Mouse (Mus musculus) cerebellum, adult 9-11 months (tissue): ENCODE results near the gene Prkca.

ENCODE experiments used
- DNase-seq: peaks from one replicate; pipeline ENCODE4 v3.0.0; 2022

The Prkca gene

DNA sequence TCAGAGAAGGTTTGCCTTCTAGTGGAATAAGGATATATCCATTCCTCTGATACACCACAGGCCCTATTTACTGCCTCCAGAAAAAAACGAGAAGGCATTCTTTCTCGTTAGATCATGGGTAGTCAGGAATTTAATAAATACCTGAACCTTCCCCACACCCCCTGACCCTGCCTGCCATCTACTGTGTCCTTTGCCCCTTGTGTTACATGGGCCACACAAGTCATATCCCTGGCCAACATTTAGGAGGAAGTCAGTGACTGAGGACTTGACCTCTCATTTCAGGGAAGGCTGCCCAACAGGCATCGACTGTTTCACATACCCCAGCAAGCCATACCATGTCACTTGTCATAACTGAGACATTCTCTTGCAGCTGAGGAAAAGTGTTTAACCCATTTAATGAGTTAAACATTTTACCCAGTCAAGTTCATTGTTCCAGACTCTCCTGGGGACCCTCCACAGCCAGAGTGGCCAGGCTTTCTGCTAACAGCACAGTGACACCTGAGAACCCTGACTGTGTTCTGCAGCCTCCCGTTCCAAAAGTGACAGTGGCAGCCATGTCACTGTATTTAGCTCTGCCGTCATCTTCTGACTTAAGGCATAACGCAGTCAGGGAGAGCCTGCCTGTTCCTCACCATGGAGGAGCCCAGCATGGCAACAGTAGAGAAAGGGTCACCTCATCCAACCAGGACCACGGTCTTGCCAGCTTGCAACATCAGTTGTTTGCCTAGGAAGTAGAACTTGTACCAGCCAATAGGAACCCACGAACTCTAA is 114.4 kb downstream of the Prkca start:
- no peak for DNase-seq

DNA sequence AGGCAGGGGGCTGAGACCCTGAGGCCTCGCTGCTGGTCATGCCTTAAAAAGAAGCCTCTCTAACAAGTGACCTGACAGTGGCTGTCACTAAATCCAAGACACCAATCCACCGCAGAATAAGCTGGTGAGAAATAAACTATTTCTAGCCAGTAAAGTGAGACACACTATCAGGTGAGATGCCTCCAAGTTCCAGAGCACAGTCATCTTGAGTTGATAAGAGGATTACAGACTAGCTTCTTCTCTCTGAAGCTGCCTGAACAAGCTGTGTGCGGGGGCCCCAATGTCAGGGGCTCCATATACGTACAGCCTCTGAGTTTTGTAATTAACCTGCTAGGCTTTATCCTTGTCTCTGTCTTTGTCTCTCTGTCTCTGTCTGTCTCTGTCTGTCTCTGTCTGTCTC is 115.2 kb downstream of the Prkca start:
- DNase-seq, result no peak

DNA sequence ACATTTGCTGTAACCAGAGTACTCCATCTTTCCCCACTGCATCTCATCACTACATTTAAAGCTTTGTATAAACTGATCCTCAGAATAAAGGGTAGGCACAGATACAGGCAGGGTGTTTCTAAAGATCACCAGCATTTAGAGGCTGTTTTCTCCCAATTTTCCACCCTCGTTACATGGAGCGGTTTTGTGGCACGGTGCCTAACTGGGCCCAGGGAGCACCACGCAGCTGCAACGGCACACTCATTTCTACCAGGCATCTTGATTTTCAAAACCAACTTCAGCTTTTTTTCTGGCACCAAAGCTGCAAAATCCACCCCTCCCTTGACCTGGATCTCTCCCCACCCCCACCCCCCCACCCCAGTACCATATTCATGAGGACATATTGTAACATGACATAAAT is 117.5 kb downstream of the Prkca start:
- DNase-seq, result no peak

DNA sequence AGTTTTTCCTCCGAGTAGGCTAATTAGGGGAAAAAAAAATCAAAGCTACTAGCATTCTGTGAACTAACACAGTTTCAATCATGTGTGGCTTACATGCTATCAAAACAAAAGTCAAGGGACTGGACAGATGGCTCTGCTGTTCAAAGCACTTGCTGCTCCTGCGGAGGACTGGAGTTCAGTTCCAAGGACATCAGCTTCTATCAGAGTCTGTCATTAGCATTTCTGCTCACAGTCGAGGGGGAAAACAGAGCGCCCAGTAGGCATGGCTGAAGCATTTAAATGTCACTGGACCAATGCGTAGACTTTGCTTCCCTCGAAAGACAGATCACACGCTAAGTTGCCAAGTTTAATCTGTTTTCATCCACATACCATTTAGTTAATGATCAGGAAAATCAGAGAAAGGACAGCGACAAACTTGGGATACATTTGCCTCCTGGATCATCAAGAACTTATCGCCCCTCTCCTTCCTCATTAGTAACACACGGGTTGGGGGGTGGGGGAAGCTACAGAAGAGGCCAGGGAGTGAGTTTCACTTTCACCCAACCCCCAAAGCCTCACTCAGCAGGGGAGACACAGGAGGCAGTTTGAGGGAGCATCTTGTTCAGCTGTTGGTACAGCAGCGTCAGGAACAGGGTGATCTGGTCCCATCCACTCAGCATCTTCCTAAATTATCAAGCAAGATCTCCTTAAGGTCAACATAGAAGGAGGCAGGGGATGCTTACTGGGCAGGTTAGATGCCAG is 119.3 kb downstream of the Prkca start:
- peak; percentile 16 for DNase-seq

DNA sequence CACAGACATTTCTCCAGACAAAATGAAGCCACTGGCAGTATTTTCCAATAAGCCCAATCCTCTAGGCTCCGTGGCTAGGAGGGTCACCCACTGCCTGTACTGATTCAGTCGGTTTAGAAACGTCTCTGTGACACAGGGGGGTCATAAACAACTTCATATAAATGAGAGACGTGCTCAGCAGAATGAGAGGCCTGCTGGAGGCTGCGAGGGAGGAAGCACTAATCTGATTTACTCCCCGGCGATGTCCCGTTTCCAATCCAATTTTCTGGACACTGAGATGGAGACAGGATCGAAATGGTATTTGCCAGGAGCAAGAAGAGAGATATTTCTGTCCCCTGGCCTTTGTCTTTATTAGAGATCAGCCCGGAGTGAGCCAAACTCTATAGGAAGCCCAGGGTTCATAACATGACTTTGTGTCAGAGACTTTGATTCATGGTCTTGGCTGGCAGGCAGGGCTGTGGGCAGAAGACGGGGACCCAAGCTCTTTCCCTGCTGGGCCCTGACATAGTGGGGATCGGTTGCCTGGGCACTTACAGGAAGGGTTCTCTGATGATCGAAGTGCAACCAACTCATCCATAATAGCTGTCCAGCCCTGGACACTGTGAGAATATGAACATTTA is 120.0 kb downstream of the Prkca start:
- no peak for DNase-seq

DNA sequence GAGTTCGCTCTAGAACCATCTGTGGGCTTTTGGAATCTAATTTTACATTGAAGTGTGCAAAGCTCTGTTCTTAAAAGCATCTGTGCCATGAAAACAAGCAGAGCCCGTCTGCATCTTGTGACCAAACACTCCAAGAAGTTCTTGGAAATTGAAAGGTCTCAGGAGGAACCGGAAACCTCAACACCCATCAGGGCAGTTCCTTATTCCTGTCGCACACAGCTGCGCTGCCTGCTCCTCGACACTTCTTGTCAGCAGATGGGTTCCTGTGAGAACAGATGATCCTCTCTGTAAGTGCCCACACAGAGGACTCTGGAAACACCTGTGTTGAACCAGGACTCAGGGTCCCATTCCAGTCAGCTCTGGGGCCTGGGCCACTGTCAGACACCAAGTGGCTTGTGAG is 120.6 kb downstream of the Prkca start:
- DNase-seq, result no peak

DNA sequence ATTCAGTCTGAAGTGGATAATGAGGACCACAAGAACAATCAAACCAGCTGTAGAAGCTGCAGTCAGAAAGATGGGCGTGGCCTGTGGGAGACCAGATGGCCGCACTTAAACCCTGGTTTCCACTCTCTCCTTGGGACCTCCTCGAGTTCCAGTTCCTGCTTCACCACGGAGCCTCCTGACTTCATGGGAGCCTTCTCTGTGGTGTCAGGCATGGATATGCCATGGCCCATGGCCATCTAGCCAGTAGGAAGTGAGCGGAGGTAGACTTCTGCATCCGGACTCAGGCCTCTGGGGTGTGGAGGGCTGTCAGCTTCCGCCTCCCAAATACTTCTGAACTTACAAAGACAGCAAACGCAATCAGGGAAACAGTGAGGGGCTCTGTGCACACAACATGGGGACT is 121.1 kb downstream of the Prkca start:
- DNase-seq, result no peak

DNA sequence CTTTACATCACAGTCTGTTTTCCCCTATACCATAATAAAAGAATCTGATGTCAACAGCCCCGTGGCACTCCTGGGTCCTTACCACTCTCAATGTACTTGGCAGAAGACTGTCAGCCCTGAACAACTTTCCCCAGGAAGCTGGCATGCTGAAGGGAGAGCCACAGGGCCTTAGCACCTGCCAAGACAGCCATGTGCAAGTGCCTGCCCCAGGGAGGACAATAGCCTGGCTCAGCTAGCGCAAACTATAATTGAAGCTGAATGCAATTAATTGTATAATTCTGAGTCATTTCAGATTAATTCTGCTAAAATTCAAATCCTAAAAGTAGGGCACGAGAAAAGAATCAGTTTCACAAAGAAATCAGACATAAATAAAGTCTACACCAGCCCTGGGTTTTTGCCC is 121.7 kb downstream of the Prkca start:
- DNase-seq, result peak; percentile 43

DNA sequence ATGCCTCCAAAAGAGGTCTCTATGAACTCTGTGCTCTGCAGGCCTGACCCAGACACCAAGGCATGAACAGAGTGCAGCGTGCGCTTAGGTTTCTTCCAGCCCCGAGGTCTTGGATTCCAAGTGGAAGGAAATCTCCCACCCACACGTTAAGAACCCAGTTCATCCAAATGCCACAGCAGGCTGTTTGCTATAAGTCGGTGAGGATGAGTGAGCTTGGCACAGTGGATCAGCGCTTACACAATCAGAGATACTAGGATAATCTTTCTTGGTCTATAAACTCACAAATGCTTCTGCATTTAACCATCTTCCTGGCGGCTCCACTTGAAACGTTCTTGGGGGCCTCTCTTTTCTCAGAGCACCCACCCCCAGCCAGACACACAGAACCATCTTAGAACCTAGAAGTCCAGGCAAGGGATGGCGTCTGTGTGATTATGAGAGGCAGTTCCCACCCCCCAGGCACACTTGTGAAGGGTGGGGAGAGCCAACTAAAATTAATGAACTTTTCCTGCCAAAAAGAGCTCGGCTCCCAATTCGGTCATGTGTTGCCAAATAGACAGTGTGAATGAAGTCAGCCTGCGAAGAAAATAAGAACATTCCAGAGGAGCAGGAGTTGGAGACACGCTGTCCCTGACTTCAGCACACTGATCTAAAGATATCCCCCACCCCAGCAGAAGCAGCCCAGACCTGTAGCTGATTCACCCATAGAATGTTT is 122.4 kb downstream of the Prkca start:
- no peak for DNase-seq

DNA sequence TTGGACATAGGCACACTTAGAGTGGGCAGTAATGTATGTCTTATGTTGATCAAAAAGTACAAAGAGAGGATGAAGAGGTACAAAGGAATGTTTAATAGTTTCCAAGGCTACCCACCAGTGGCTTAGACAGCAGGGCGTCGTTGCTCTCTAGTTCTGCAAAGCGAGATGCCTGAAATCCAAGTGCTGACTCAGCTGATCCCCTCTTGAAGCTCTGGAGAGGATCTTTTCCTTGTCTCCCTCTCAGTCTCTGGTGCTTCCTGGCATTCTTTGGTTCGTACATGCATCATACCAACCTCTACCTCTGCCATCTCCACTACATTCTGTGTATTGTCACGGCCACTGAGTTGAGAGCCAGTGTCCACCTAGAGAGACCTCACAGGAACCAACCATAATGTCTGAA is 123.1 kb downstream of the Prkca start:
- DNase-seq, result no peak

DNA sequence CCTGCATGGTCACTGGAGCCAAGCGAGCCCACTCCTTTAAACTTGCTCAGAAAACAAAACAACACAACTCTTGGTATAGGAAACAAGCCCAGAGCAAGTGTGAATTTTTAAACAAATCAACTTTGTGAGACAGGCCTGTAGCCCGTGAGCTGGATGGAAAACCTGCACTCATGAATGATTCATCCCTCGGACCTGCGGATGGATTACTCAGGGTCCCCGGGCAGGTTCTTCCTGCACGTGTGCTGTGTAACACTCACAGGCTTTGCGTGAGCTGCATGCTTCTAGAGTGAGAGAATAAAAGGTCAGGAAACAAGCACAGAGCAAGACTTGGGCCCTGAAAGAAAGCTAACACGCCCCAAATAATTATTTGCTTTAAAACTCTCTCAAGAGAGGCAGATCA is 126.7 kb downstream of the Prkca start:
- DNase-seq, result no peak

DNA sequence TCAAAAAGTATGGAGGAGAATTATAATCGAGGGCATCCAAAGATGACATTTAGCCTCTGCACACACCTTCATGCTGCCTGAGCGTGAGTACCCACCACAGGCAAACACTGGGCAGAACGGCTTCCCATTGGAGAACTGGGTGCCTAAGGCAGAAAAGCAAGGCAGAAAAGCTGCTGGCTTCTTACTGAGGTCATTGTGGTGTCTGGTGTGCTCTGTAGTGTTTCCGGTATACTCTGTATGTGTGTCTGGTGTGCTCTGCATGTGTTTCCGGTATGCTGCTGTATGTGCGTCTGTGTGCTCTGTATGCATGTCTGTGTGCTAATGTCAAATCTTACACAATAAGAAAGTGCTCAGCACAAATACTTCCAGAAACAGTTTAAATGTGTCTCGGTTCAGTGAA is 127.7 kb downstream of the Prkca start:
- no peak for DNase-seq

DNA sequence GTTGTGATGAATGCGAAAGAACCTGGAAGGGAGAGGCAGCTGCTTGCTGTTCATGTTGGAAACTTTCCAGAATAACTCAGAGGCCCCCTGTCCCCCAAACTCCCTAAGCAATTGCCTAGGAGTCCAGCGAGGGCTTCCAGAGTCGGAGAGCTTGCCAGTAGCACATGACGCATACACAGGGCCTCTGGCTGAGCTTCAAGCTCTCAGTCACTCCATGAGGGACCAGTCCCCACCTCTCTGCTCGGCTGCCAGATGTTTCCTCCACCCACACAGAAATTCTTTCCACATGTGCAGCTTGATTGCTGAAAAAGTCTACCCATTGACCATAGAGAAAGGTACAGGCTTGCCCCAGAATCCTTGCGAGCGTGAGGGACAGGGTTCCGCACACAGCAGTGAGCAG is 128.3 kb downstream of the Prkca start:
- DNase-seq, result no peak

DNA sequence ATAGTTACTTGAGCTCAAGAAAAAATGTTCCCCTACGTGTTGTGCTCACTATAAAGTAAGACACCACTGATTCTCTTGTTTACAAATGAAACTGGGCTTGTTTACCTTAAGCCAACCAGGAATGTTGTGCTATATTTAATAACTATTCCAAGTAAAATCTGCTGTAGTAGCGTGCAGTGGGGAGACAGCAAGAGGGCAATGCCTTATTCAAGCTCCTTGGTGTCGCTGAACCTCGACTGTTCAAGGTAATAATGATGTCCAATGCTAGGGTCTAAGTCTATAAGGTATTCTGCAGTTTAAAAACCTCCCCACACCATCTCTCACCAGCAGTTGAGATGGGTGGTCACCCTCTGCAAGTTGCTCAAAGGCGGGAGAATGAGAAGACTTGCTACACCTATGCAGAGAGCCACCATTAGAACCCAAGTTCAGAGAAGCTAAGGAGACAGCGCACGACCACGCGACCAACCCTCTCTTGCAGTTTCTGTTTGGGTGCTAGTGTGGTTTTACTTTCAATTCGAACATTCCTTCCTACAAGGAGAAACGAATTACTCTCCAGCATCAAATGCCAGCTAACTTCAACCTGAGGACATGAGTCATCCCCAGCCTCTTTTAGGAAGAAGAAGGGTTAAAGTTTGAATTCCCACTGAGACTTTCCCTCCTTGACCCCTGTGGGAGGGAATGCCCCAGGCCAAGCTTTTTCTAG is 129.1 kb downstream of the Prkca start:
- no peak for DNase-seq

DNA sequence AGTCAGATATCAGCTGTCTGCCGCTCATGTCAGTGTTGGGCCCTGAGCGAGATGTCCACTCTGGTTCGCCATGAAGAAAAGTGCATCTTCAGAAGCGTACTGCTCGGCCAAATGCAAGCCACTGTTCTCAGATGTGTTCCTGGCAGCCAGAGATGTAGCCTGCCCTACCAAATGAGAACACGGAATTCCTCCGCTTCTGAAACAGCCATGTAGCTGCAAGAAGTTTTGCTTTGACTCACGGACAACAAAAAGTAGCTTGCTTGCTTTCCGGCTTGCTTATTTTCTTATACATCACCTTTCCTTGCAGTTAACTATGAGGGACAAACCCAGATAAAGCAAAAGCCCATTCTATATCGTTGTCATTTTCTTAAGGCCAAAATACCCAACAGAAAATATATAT is 129.9 kb downstream of the Prkca start:
- DNase-seq, result no peak

DNA sequence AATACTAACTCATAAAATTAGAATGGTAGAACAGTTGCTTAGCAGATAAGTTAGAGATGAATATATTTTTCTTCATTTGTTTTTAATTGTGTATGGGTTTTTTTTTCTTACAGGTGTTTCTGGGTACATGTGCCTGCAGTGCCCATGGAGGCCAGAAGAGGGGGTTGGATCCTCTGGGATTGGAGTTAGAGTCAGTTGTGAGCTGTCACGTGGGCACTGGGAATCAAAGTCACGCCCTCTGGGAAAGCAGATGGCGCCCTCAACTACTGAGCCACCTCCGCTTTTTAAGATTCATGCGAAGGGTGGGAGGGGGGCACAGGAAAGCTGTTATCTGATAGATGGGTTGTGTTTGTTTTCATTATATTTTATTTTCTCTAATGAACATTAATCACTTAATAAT is 131.1 kb downstream of the Prkca start:
- no peak for DNase-seq

DNA sequence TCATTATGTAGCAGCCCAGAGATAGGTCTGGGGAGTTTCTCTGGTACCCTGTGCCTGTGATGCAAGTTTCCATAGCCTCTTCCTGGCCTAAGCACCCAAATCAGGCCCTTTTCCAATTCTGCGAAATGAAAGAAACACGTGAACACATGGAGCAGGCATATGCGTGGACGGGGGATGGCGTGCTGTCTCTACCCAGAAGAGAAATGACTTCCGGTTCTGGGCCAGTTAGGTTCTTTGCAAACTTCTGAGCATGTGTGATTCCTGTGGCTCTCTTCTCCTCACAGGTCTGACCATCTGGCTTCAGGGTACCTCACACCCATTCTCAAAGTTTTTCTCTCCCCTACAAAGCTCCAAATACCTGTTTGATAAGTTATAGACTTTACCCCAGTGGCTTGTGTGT is 131.7 kb downstream of the Prkca start:
- no peak for DNase-seq

DNA sequence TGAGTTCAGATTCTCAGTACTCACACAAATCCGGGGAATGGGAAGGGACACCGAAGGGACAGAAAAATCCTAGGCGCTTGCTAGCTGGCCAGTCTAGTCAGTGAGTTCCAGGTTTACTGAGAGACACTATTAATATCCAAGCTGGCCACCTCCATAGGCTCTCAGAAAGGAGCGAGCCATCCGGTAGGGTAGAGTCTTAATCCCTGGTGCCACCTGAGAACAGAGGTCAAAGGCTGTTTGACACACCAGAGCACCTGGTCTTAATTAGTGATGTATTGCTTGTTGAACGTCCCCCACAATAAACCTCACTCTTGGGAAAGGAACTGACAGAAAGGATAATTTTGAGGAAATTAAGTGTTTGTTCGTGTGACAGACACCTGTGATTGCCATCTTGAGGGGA is 133.0 kb downstream of the Prkca start:
- no peak for DNase-seq

DNA sequence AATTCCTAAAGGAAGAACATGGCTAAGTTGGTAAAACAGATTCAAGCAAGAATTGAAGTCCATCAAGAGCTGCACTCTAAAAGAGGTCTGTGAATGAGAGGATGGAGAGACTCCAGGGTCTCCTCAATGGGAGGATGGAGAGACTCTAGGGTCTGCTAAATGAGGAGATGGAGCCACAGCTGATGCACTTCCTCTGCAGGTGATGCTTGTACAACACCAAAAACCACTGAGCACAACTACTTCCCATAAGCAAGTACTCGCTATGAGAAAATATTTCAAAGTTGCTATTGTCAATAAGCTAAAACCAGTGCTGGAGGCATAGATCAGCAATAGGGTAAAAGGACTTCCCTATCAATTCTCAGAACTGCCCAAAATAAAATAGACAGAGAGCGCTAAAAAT is 137.1 kb downstream of the Prkca start:
- DNase-seq, result no peak

DNA sequence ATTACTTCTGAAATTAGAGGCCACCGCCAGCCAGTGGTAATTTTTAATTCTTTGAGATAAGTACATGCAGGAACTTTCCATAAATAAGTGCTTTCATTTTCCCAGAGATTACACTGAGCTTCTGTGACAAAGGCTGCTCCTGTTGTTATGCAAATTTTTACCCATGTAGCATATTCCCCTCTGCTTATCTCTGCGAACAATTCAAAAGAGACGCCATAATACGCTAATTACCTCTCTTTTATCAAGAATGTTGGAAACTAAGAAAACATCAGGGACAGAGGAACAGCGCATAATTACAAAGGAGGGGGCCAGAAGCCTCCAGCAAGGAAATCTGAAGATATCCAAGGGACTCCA is 138.9 kb downstream of the Prkca start:
- no peak for DNase-seq

DNA sequence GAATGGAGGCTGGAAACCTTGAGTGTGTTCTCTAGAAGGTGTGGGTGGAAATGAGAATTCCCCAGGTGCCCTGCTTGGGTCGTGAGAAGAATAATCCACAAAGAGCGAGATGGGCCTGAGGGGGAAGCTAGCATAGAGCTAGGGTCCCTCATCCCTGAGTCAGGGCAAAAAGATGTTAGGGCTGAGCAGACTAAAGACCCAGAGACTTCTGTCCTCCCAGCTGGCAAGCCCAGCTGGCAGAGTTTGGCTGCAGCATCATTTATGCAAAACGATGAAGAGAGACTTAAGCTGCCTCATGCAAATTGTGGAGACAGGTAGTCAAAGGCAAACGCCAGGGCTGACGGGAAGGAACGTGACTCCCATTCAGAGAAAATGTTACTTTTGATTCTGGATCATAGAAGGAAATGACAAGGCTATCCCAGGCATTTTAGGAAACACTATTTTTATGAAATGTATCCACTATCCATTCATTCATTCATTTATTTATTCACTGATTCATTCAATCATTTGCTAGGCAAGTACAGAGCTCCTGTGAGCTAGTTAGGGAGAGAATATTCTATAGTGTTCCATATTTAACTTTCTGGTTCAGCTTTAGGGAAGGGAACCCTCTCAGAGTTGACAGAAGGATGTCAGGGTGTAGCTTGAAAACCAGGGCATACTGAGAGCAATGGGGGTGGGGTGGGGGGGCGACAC is 139.4 kb downstream of the Prkca start:
- DNase-seq, result no peak

DNA sequence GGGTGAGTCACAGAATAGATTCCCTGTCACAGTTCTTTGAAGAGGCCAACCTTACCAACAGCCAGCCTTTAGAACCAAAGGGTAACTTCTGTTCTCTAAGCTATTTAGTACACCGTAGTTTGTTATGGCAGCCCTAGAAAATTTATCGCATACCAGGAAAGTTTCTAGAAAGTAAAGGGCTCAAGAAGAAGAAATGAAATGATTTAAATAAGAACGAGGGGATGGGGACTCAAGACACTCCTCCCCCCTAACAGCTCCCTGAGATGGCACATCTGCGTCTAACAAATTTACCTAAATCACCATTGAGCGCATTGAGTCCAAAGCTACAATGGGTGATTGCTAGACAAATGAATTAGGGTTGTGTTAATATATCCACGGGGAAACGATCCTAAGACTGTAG is 140.9 kb downstream of the Prkca start:
- no peak for DNase-seq
